Mouse (Mus musculus) T-helper 17 cell (primary cell): ENCODE measurements at regions not wholly inside any gene's neighbourhood (a gene's known extent, or its start where the extent isn't known, plus 50 kb on each side); places are given as distances from the start of the nearest gene placed in this dataset.

ENCODE experiments used
- in situ Hi-C, 2 experiments: fragments of 300-600 bp; cut with MboI, MseI; formaldehyde crosslinking; loops; 1 replicate in 1 of 2; 2 replicates in 1 of 2; pipeline ENCODE4 v1.15.1; 2025; ENCODE audit warnings: high pct_unique_total_duplicates in 2 of 2

DNA sequence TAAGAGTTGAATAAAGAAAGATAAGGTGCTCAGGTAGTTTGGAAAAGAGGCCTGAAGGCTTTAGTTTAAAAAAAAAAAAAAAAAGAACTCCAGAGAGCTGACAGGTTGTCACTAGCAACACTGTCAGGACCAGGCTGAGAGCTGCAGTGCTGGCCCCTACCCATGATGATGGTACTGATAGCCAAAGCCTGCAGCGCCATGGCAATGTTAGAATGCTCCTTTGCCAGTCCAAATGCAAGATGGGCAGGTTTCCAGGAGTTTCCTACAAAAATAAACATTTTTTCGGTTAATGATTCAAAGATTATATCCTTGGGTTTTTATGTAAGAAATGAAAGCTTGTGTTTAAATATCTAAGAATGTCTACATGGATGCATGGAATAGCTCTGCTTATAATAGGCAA is 441.9 kb downstream of the Triml1 start:
- in situ Hi-C loops, result loop anchor here in 1 of 2 experiments (25.0 kb wide), 1 partner anchor 1338 kb away; no protein-coding TSS in a partner anchor

DNA sequence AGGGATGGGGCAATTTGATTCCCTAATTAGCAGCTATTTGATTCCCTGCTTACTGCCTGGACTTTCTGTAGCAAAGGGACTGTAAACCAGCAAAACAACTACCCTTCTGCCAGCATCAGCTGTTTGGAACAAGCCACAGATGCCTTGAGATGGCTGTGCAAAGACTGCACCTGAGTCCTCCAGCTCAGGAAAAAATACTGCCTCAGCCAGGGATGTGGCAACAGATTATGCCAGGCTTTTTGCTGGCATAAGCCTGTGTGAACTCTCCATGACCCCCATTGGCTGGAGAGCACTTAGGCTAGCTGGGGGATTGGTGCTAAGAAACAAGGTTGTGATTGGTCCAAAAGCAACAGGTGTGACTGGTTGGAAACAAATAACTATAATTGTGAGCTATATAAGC is 442.9 kb downstream of the Triml1 start:
- in situ Hi-C loops, result loop anchor here in 1 of 2 experiments (25.0 kb wide), 1 partner anchor 1339 kb away; no protein-coding TSS in a partner anchor
